Mouse (Mus musculus) lung, adult 2 months (tissue): ENCODE results near the gene Ano10. TPM values are rescaled to one million over a fixed set of nuclear protein-coding genes. Genes with fewer than 3 reads are reported as not detected.

Source experiments
- DNase-seq: peaks from one replicate; pipeline ENCODE4 v3.0.0; 2022
- H3K4me1 ChIP-seq: fragments of 200-500 bp; 2 replicates; pipeline ENCODE4 v1.6.1; 2011; ENCODE audit warnings: low read length; ENCODE audit not compliant: control insufficient read depth, insufficient read depth
- H3K4me3 ChIP-seq: fragments of 200-500 bp; replicated peaks from 2 replicates; pipeline ENCODE3; 2011; ENCODE audit warnings: low read depth, mild to moderate bottlenecking, control low read depth, low read length; ENCODE audit errors: extremely low read depth
- CTCF ChIP-seq: fragments of 200-500 bp; IDR thresholded peaks from 2 replicates; pipeline ENCODE4 v1.5.1; 2011; ENCODE audit warnings: mild to moderate bottlenecking, low read length, control low read depth; ENCODE audit not compliant: insufficient read depth
- POLR2A ChIP-seq: fragments of 200-500 bp; IDR thresholded peaks from 2 replicates; pipeline ENCODE4 v1.6.1; 2011; ENCODE audit warnings: low read depth, mild to moderate bottlenecking, control low read depth, low read length, borderline replicate concordance; ENCODE audit errors: extremely low read depth
- WGBS: fragments of 180-500 bp; shearing (Covaris S2); methylation state at CpG from one replicate; pipeline ENCODE4 v1.1.7; 2018; 5-methylcytosine and 5-hydroxymethylcytosine counted together
- polyA plus RNA-seq: library from polyadenylated mRNA; depleted of rRNA; stranded (reverse); fragments of >200 nt; gene quantifications from 2 replicates; pipeline ENCODE4 v1.2.3, GENCODE M21; 2012; rRNA removed

The Ano10 gene
- polyA plus RNA-seq, 1 experiment, result 50.6 TPM

GRCm38 (mm10) chr9:122143219-122143618 lies 151.0 kb downstream of the Ano10 start:
- no peak for TF ChIP-seq POLR2A
- TF ChIP-seq CTCF, result no peak
- no peak for DNase-seq
- Histone ChIP-seq H3K4me1 (peaks cover 37% of the 10 kb centered on the region), H3K4me3 (no peak overlapping the region)
- WGBS, result 72% methylated on average over 1 of the region's 1 CpGs

DNA sequence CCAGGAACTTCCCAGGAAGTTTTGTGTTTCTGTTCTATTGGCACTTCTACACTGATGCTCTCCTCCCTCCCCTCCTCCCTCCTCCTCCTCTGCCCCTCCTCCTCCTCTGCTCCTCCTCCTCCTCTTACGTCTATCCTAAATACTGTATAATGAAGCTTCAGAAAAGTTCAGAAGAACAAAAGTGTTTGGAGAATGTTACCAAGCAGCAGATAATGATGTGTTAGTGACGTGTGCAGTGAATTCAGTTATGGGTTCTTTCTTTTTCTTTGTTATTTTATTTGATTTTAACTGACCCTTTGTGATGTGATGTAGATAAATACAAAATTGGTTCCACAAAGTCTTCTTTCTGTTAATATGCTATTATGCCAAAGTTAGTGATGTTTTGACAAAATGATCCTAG lies 155.0 kb downstream of the Ano10 start:
- no peak for DNase-seq
- no peak overlapping the region for H3K4me3 ChIP-seq
- no peak for TF ChIP-seq POLR2A
- TF ChIP-seq CTCF, result no peak
- peaks cover 42% of the 10 kb centered on the region for H3K4me1 ChIP-seq
- WGBS, result 26% methylated on average over 2 of the region's 2 CpGs

DNA sequence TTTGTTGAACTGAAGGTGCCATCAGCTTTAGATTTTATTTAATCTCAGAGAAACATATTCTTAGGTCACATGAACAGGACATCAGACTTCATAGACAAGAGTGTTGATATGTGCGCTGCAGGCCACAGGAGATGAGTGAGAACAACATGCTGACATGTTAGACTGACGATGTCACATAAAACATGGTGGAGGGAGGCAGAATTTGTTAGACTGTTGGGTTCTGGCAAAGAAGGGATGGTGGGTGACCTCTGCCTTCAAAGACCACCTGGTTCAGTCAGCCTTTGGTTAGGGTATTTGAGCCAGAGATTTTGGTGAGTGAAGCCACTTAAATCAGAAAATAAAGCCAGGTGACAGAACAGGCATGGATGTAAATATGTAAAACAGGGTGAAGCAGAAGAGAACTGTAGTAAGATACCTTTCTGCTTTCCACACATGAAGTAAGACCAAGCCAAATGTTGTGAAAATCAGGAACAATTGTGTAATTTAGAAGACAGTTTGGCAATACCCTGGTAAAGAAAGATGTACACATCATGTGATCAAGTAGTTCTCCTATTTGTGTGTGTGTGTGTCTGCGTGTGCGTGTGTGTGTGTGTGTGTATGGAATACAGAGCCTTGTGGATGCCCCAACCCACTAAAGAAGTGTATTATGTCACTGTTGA lies 155.7 kb downstream of the Ano10 start:
- 84% methylated on average over 4 of the region's 4 CpGs for WGBS
- TF ChIP-seq CTCF (no peak), POLR2A (no peak)
- no peak for DNase-seq
- Histone ChIP-seq H3K4me1 (peaks cover 42% of the 10 kb centered on the region), H3K4me3 (no peak overlapping the region)

DNA sequence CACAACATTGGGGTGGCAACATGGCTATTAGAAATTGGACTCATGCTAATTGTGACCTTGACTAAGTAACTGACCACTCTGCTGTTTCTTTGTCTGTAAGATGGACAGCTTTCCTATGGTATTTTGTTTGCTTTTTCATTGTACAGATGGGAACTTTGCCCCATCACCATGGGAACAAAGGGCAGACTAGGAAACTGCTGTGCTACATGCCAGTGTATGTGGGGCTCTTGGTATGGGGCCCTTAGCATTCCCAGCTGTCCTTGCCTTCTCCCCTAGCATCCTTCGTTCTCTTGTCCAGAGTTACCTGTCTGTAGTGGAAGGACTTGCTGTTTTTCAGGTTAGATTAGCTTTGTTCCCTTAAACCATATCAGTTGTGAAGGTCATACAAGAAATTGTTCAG lies 156.3 kb downstream of the Ano10 start:
- no peak overlapping the region for H3K4me3 ChIP-seq
- TF ChIP-seq POLR2A (no peak), CTCF (no peak)
- WGBS, result 84% methylated on average over 1 of the region's 1 CpGs
- DNase-seq, result no peak
- peaks cover 39% of the 10 kb centered on the region for H3K4me1 ChIP-seq

DNA sequence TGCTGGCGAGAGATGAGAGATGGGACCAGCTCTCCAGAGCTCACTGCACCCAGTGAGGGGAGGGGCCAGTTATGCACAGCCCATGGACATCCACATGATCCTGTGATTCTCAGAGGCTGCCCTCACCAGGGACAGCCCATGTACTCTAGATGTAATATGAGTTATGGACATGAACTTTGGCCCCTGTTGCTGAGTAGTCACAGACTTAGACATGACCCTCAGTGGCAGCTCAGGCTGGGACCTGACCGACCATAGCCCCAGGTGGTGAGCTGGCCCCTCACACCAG lies 158.4 kb downstream of the Ano10 start:
- TF ChIP-seq POLR2A (no peak), CTCF (no peak)
- 68% methylated on average over 2 of the region's 2 CpGs for WGBS
- no peak for DNase-seq
- no peak overlapping the region for H3K4me3 ChIP-seq
- H3K4me1 ChIP-seq, result peaks cover 33% of the 10 kb centered on the region

- H3K4me1 ChIP-seq, result peaks cover 35% of the 10 kb centered on the region
- H3K4me3 ChIP-seq, result no peak overlapping the region
- DNase-seq, result no peak
- WGBS, result 39% methylated on average over 1 of the region's 1 CpGs
- TF ChIP-seq POLR2A, result no peak
Observed at GRCm38 (mm10) chr9:122135095-122135884, 158.9 kb downstream of the Ano10 start.

DNA sequence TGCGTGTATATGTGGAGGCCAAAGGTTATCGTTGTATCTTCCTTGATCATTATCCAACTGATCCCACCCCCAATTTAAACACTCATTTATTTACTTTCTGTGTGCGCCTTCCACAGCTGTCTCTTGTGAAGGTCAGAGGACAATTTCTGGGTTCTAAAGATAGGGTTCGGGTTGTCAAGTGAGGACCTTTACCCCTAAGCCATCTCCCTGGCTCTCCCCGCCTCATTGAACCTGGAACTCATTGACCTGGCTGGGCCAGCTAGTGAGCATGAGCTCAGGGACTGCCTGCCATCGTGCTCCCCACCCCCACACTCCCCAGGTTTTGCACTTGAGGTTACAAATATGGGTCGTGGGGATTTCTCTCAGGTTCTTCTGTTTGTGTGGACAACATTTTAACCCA lies 162.1 kb downstream of the Ano10 start:
- H3K4me1 ChIP-seq, result peaks cover 46% of the 10 kb centered on the region
- no peak for DNase-seq
- H3K4me3 ChIP-seq, result no peak overlapping the region
- whole genome bisulfite sequencing, result 68% methylated on average over 7 of the region's 7 CpGs
- TF ChIP-seq CTCF, result no peak
- TF ChIP-seq POLR2A, result no peak

DNA sequence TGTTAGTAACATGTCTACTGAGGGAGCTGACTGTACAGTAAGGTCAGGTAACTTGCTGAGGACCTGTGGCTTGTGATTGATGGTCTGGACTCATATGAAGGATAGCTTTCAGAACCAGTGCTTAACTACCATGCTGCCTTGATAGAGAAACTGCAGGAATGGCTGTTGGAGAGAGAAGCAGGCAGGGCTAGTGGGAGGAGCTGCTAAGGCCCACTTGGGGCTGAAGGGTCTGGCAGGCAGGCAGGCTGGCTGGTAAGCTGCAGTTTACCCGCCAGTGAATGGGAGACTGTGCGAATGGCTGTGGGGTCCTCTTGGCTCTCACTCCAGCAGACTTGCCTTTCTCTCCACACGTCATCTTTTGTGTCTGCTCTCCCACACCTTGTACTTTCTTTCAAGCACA lies 163.6 kb downstream of the Ano10 start:
- H3K4me1 ChIP-seq, result peaks cover 47% of the 10 kb centered on the region
- no peak for DNase-seq
- no peak for TF ChIP-seq POLR2A
- TF ChIP-seq CTCF, result no peak
- H3K4me3 ChIP-seq, result no peak overlapping the region
- WGBS, result 31% methylated on average over 3 of the region's 3 CpGs

DNA sequence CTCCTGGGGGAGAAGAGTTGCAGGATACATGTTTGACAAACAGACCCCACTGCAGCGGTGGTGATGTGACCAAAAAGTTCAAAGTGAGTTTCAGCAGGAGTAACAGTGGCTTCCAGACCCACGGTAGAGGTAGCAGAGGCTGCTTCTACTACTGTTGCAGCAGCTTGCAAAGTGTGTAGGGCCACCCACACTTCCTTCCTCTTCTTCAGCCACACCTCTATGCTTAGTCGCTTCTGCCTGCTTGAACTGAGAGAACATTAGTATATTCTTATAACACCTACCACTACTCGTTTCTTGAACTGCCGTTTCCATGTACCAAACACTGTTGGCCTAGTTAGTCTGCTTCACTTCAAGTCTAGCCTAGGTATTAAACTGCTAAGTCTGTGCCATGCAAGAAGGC lies 165.5 kb downstream of the Ano10 start:
- TF ChIP-seq POLR2A (no peak), CTCF (no peak)
- 18% methylated on average over 5 of the region's 5 CpGs for WGBS
- DNase-seq, result no peak
- peaks cover 51% of the 10 kb centered on the region for H3K4me1 ChIP-seq
- H3K4me3 ChIP-seq, result no peak overlapping the region

GRCm38 (mm10) chr9:122127271-122127785 lies 166.9 kb downstream of the Ano10 start:
- WGBS, result 62% methylated on average over 3 of the region's 3 CpGs
- no peak for DNase-seq
- TF ChIP-seq POLR2A (no peak), CTCF (no peak)
- H3K4me3 ChIP-seq, result no peak overlapping the region
- H3K4me1 ChIP-seq, result peaks cover 59% of the 10 kb centered on the region

GRCm38 (mm10) chr9:122126790-122127189 lies 167.4 kb downstream of the Ano10 start:
- 77% methylated on average over 8 of the region's 8 CpGs for WGBS
- TF ChIP-seq POLR2A, result no peak
- TF ChIP-seq CTCF, result no peak
- Histone ChIP-seq H3K4me3 (no peak overlapping the region), H3K4me1 (peaks cover 64% of the 10 kb centered on the region)
- DNase-seq, result no peak

Other genes with a start within 250 kb of the Ano10 start
- 107 and 129 TPM in 2 replicates for gene Snrk, start 177.2 kb downstream of the Ano10 start, polyA plus RNA-seq
- 26.2 and 41.4 TPM in 2 replicates for gene Abhd5, start 57.2 kb upstream of the Ano10 start, polyA plus RNA-seq